Mouse (Mus musculus): ENCODE measurements around the gene Wrnip1. TPM values are rescaled to one million over a fixed set of nuclear protein-coding genes. Genes with fewer than 3 reads are reported as not detected.
A peak's percentile ranks its signal among the peaks of the same experiment; 100 is the strongest.

The Wrnip1 gene
- polyA plus RNA-seq, 1 experiment from 2014 or later, result 30.2 TPM

GRCm38 (mm10) chr13:32783055-32783454, 18.8 kb upstream of the Wrnip1 start:
- H3K4me1 ChIP-seq (replicated peaks), result no peaks in the 10 kb centered on the region
- H3K9me3 ChIP-seq (replicated peaks), result no peaks in the 10 kb centered on the region
- WGBS, result 53% methylated on average over 5 of the region's 5 CpGs
- no peak for ATAC-seq (ENCODE audit: insufficient number of reproducible peaks, low FRiP score)
- H3K27me3 ChIP-seq (replicated peaks), result no peaks in the 10 kb centered on the region
- H3K4me2 ChIP-seq, result no peak overlapping the region
- no peak overlapping the region for H3K27ac ChIP-seq (ENCODE audit: poor library complexity, severe bottlenecking)
- no peak overlapping the region for H3K4me3 ChIP-seq
- H3K36me3 ChIP-seq, result no peaks in the 10 kb centered on the region
- H3K9ac ChIP-seq, result no peak overlapping the region

GRCm38 (mm10) chr13:32783816-32784215, 18.0 kb upstream of the Wrnip1 start, which contains the start of gene Mylk4:
Gene Mylk4 (minus strand): TSS chr13:32783954.
- WGBS, result 73% methylated on average over 8 of the region's 8 CpGs
- Histone ChIP-seq H3K27ac (ENCODE audit: poor library complexity, severe bottlenecking) (no peak within 1 kb of the TSS), H3K4me2 (no peak within 1 kb of the TSS), H3K27me3 (replicated peaks) (no peaks in the 10 kb centered on the region), H3K4me3 (no peak within 1 kb of the TSS), H3K9ac (no peak within 1 kb of the TSS), H3K4me1 (replicated peaks) (no peaks in the 10 kb centered on the region), H3K9me3 (replicated peaks) (no peaks in the 10 kb centered on the region), H3K36me3 (no peaks in the 10 kb centered on the region)
- no peak for ATAC-seq (ENCODE audit: insufficient number of reproducible peaks, low FRiP score)

- Histone ChIP-seq H3K4me1 (replicated peaks) (no peaks in the 10 kb centered on the region), H3K36me3 (no peaks in the 10 kb centered on the region), H3K4me3 (no peak overlapping the region), H3K9me3 (replicated peaks) (no peaks in the 10 kb centered on the region), H3K27me3 (replicated peaks) (no peaks in the 10 kb centered on the region), H3K27ac (ENCODE audit: poor library complexity, severe bottlenecking) (no peak overlapping the region), H3K4me2 (no peak overlapping the region), H3K9ac (no peak overlapping the region)
- ATAC-seq (ENCODE audit: insufficient number of reproducible peaks, low FRiP score), result no peak
- 68% methylated on average over 2 of the region's 2 CpGs for WGBS
These were observed 14.3 kb upstream of the Wrnip1 start for GRCm38 (mm10) chr13:32787584-32787983.

- H3K9ac ChIP-seq, result no peak overlapping the region
- 75% methylated on average over 4 of the region's 4 CpGs for WGBS
- no peak for ATAC-seq (ENCODE audit: insufficient number of reproducible peaks, low FRiP score)
- H3K4me2 ChIP-seq, result no peak overlapping the region
- H3K36me3 ChIP-seq, result no peaks in the 10 kb centered on the region
- no peaks in the 10 kb centered on the region for H3K4me1 ChIP-seq (replicated peaks)
- H3K4me3 ChIP-seq, result no peak overlapping the region
- no peaks in the 10 kb centered on the region for H3K9me3 ChIP-seq (replicated peaks)
- H3K27me3 ChIP-seq (replicated peaks), result no peaks in the 10 kb centered on the region
- no peak overlapping the region for H3K27ac ChIP-seq (ENCODE audit: poor library complexity, severe bottlenecking)
These were observed 12.1 kb upstream of the Wrnip1 start for GRCm38 (mm10) chr13:32789781-32790180.

- H3K27me3 ChIP-seq (replicated peaks), result no peaks in the 10 kb centered on the region
- no peak for ATAC-seq (ENCODE audit: insufficient number of reproducible peaks, low FRiP score)
- no peak overlapping the region for H3K4me3 ChIP-seq
- H3K4me2 ChIP-seq, result no peak overlapping the region
- H3K9me3 ChIP-seq (replicated peaks), result no peaks in the 10 kb centered on the region
- no peaks in the 10 kb centered on the region for H3K4me1 ChIP-seq (replicated peaks)
- 59% methylated on average over 2 of the region's 2 CpGs for WGBS
- H3K27ac ChIP-seq (ENCODE audit: poor library complexity, severe bottlenecking), result no peak overlapping the region
- H3K36me3 ChIP-seq, result no peaks in the 10 kb centered on the region
- no peak overlapping the region for H3K9ac ChIP-seq
These were observed 7.2 kb upstream of the Wrnip1 start for GRCm38 (mm10) chr13:32794619-32795018.

- ATAC-seq (ENCODE audit: insufficient number of reproducible peaks, low FRiP score), result no peak
- H3K4me1 ChIP-seq (replicated peaks), result no peaks in the 10 kb centered on the region
- H3K27ac ChIP-seq (ENCODE audit: poor library complexity, severe bottlenecking), result no peak overlapping the region
- H3K36me3 ChIP-seq, result no peaks in the 10 kb centered on the region
- WGBS, result 87% methylated on average over 5 of the region's 5 CpGs
- no peaks in the 10 kb centered on the region for H3K9me3 ChIP-seq (replicated peaks)
- H3K4me3 ChIP-seq, result no peak overlapping the region
- no peak overlapping the region for H3K9ac ChIP-seq
- no peak overlapping the region for H3K4me2 ChIP-seq
- no peaks in the 10 kb centered on the region for H3K27me3 ChIP-seq (replicated peaks)
These were observed 6.7 kb upstream of the Wrnip1 start for GRCm38 (mm10) chr13:32795166-32795565.

- no peak for ATAC-seq (ENCODE audit: insufficient number of reproducible peaks, low FRiP score)
- no peak overlapping the region for H3K4me3 ChIP-seq
- no peaks in the 10 kb centered on the region for H3K9me3 ChIP-seq (replicated peaks)
- no peaks in the 10 kb centered on the region for H3K27me3 ChIP-seq (replicated peaks)
- H3K27ac ChIP-seq (ENCODE audit: poor library complexity, severe bottlenecking), result no peak overlapping the region
- no peaks in the 10 kb centered on the region for H3K36me3 ChIP-seq
- H3K4me2 ChIP-seq, result no peak overlapping the region
- WGBS, result 84% methylated on average over 1 of the region's 1 CpGs
- H3K9ac ChIP-seq, result no peak overlapping the region
- peaks cover 3% of the 10 kb centered on the region; the same call in 1 of the 2 replicates for H3K4me1 ChIP-seq (replicated peaks)
These were observed 4.8 kb upstream of the Wrnip1 start for GRCm38 (mm10) chr13:32797085-32797484.

- Histone ChIP-seq H3K4me3 (no peak overlapping the region), H3K9me3 (replicated peaks) (no peaks in the 10 kb centered on the region), H3K4me2 (no peak overlapping the region), H3K27me3 (replicated peaks) (no peaks in the 10 kb centered on the region), H3K4me1 (replicated peaks) (peaks cover 12% of the 10 kb centered on the region), H3K36me3 (no peaks in the 10 kb centered on the region), H3K27ac (ENCODE audit: poor library complexity, severe bottlenecking) (no peak overlapping the region), H3K9ac (no peak overlapping the region)
- 59% methylated on average over 2 of the region's 2 CpGs for WGBS
- ATAC-seq (ENCODE audit: insufficient number of reproducible peaks, low FRiP score), result no peak
These were observed 2.7 kb upstream of the Wrnip1 start for GRCm38 (mm10) chr13:32799131-32799530.

- peak overlapping the region; percentile 86 for H3K4me2 ChIP-seq
These were observed 979 bp upstream of the Wrnip1 start for GRCm38 (mm10) chr13:32800859-32801258.

GRCm38 (mm10) chr13:32802259-32803081, 632 bp downstream of the Wrnip1 start, which contains the start of gene D930007J09Rik:
Gene D930007J09Rik (minus strand): TSS chr13:32802849.
- Histone ChIP-seq H3K4me3 (peak within 1 kb of the TSS; percentile 88), H3K36me3 (0 out of 2 replicates have a peak, but pooled peaks cover 11% of the 10 kb centered on the region), H3K27ac (ENCODE audit: poor library complexity, severe bottlenecking) (peak within 1 kb of the TSS; percentile 37), H3K4me1 (replicated peaks) (peaks cover 23% of the 10 kb centered on the region), H3K9ac (peak within 1 kb of the TSS; percentile 88), H3K9me3 (replicated peaks) (no peaks in the 10 kb centered on the region), H3K4me2 (peak within 1 kb of the TSS; percentile 86), H3K27me3 (replicated peaks) (no peaks in the 10 kb centered on the region)
- under 1% methylated on average over 94 of the region's 95 CpGs for WGBS
- peak; percentile 51 for ATAC-seq (ENCODE audit: insufficient number of reproducible peaks, low FRiP score)

More at GRCm38 (mm10) chr13:32800859-32801258, 979 bp upstream of the Wrnip1 start:
- H3K9me3 ChIP-seq (replicated peaks), result no peaks in the 10 kb centered on the region
- no peaks in the 10 kb centered on the region for H3K36me3 ChIP-seq
- H3K4me1 ChIP-seq (replicated peaks), result peaks cover 15% of the 10 kb centered on the region
- no peaks in the 10 kb centered on the region for H3K27me3 ChIP-seq (replicated peaks)
- peak overlapping the region; percentile 88; the same call in 1 of the 2 replicates for H3K4me3 ChIP-seq
- ATAC-seq (ENCODE audit: insufficient number of reproducible peaks, low FRiP score), result no peak
- H3K9ac ChIP-seq, result no peak overlapping the region
- H3K27ac ChIP-seq (ENCODE audit: poor library complexity, severe bottlenecking), result no peak overlapping the region

- Histone ChIP-seq H3K36me3 (peaks cover 17% of the 10 kb centered on the region), H3K9me3 (replicated peaks) (no peaks in the 10 kb centered on the region), H3K4me2 (peak overlapping the region; percentile 86), H3K27me3 (replicated peaks) (no peaks in the 10 kb centered on the region), H3K4me3 (peak overlapping the region; percentile 88), H3K9ac (no peak overlapping the region), H3K27ac (ENCODE audit: poor library complexity, severe bottlenecking) (peak overlapping the region; percentile 14; the same call in 1 of the 2 replicates), H3K4me1 (replicated peaks) (peaks cover 23% of the 10 kb centered on the region)
- WGBS, result 71% methylated on average over 4 of the region's 4 CpGs
- ATAC-seq (ENCODE audit: insufficient number of reproducible peaks, low FRiP score), result no peak
These were observed 2.0 kb downstream of the Wrnip1 start for GRCm38 (mm10) chr13:32803701-32804345.

All from heart, embryonic 12.5 days (tissue).